Mouse (Mus musculus): Measurements from ENCODE around the gene C1qa. TPM values are rescaled to one million over a fixed set of nuclear protein-coding genes. Genes with fewer than 3 reads are reported as not detected.

Gene C1qa
- polyA plus RNA-seq, 1 experiment from 2014 or later = 44.8 TPM

- Histone ChIP-seq H3K27ac (ENCODE audit: low read depth, low read length) (no peak overlapping the region), H3K9me3 (ENCODE audit: control insufficient read depth) (no peaks in the 10 kb centered on the region), H3K4me2 (replicated peaks; ENCODE audit: low read depth) (no peak overlapping the region), H3K9ac (ENCODE audit: low read depth, low read length) (no peak overlapping the region), H3K4me3 (ENCODE audit: low read depth, low read length) (no peak overlapping the region), H3K36me3 (ENCODE audit: control insufficient read depth, insufficient read depth) (no peaks in the 10 kb centered on the region), H3K4me1 (replicated peaks; ENCODE audit: control insufficient read depth, insufficient read depth, low read length) (no peaks in the 10 kb centered on the region), H3K27me3 (replicated peaks; ENCODE audit: control insufficient read depth, insufficient read depth, low read length) (no peaks in the 10 kb centered on the region)
- ATAC-seq = no peak
- WGBS = 84% methylated on average over 14 of the region's 14 CpGs
- no peak for TF ChIP-seq CTCF (IDR thresholded peaks at IDR 0.05; ENCODE audit: low read depth)
Measured at GRCm38 (mm10) chr4:136875012-136875411, 23.6 kb downstream of the C1qa start.

DNA sequence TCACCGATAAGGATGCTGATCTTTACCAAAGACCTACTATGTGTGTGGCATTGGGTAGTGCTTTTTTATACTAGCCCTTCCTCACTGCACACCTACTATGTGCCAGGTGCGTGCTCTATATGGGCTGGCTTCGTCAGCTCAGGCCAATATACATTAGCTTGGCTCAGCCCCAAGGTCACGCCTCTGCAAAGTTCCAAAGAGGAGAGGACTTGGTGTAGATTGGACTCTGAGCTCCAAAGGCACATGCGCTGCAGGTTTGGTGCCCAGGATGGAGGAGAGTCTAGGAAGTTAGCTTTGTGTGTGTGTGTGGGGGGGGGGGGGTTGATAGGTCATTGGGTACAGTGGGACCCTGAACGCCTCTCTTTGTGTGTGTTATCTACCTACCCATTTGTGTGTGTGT lies 30.2 kb downstream of the C1qa start:
- Histone ChIP-seq H3K4me1 (replicated peaks; ENCODE audit: control insufficient read depth, insufficient read depth, low read length) (no peaks in the 10 kb centered on the region), H3K36me3 (ENCODE audit: control insufficient read depth, insufficient read depth) (no peaks in the 10 kb centered on the region), H3K9me3 (ENCODE audit: control insufficient read depth) (no peaks in the 10 kb centered on the region), H3K4me3 (ENCODE audit: low read depth, low read length) (no peak overlapping the region), H3K4me2 (replicated peaks; ENCODE audit: low read depth) (no peak overlapping the region), H3K27me3 (replicated peaks; ENCODE audit: control insufficient read depth, insufficient read depth, low read length) (no peaks in the 10 kb centered on the region), H3K27ac (ENCODE audit: low read depth, low read length) (no peak overlapping the region), H3K9ac (ENCODE audit: low read depth, low read length) (no peak overlapping the region)
- ATAC-seq = peak; percentile 77
- TF ChIP-seq CTCF (IDR thresholded peaks at IDR 0.05; ENCODE audit: low read depth) = no peak
- WGBS = 36% methylated on average over 6 of the region's 6 CpGs

DNA sequence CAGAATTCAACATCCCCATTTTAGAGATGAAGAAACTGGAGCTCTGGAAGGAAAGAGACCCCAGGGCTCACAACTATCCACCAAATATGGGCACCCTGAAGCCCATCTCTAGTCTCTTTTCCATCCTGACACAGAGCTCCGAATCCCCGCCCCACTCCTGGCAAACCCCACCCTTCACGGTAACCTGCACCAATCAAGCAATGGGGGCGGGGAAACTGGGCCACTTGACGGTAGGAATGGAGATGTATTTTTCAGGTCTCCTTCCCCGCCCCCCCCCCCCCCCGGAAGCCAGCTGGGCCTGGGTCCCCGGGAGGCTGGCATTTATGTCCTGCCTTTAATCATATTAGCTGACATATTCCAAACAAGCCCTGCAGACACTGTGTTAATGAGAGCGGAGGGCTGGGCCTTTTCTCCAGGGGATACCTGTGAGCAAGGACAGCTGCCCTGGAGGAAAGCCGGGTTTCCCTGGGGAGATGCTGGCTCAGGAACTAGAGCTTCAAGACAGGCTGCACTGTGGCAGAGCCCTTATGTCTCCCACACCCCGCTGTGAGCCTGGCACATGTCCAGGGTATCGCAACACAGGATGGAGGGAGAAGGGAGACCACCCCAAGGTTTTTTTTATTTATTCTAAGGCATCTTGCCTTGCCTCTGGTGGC lies 30.8 kb downstream of the C1qa start:
- H3K4me1 ChIP-seq (replicated peaks; ENCODE audit: control insufficient read depth, insufficient read depth, low read length) = no peaks in the 10 kb centered on the region
- 25% methylated on average over 11 of the region's 12 CpGs for WGBS
- no peaks in the 10 kb centered on the region for H3K9me3 ChIP-seq (ENCODE audit: control insufficient read depth)
- H3K9ac ChIP-seq (ENCODE audit: low read depth, low read length) = no peak overlapping the region
- ATAC-seq = no peak
- H3K27me3 ChIP-seq (replicated peaks; ENCODE audit: control insufficient read depth, insufficient read depth, low read length) = no peaks in the 10 kb centered on the region
- H3K4me3 ChIP-seq (ENCODE audit: low read depth, low read length) = no peak overlapping the region
- H3K36me3 ChIP-seq (ENCODE audit: control insufficient read depth, insufficient read depth) = no peaks in the 10 kb centered on the region
- H3K4me2 ChIP-seq (replicated peaks; ENCODE audit: low read depth) = 0 out of 2 replicates have a peak overlapping the region, but pooled peaks have one; percentile 2
- no peak for TF ChIP-seq CTCF (IDR thresholded peaks at IDR 0.05; ENCODE audit: low read depth)
- H3K27ac ChIP-seq (ENCODE audit: low read depth, low read length) = no peak overlapping the region

DNA sequence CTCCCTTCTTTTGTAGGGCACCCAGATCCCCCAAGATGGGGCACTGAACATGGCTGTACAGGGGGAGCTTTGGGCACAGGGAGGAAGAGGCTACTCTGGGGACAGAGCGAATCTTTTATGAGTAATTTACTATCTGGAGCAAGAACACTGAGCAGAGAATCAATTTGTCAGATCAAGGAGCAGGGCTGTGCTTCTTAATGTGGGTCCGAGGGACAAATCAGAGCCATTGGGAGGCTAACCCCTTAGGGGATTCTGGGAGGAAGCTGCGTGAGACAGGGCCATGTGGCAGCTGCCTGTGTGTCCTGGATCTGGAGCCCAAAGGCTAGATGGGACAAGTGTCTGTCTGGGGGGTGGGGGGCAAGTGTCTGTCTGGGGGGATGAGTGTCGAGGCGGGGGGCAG lies 33.1 kb downstream of the C1qa start:
- 79% methylated on average over 5 of the region's 5 CpGs for WGBS
- no peak for TF ChIP-seq CTCF (IDR thresholded peaks at IDR 0.05; ENCODE audit: low read depth)
- ATAC-seq = no peak

DNA sequence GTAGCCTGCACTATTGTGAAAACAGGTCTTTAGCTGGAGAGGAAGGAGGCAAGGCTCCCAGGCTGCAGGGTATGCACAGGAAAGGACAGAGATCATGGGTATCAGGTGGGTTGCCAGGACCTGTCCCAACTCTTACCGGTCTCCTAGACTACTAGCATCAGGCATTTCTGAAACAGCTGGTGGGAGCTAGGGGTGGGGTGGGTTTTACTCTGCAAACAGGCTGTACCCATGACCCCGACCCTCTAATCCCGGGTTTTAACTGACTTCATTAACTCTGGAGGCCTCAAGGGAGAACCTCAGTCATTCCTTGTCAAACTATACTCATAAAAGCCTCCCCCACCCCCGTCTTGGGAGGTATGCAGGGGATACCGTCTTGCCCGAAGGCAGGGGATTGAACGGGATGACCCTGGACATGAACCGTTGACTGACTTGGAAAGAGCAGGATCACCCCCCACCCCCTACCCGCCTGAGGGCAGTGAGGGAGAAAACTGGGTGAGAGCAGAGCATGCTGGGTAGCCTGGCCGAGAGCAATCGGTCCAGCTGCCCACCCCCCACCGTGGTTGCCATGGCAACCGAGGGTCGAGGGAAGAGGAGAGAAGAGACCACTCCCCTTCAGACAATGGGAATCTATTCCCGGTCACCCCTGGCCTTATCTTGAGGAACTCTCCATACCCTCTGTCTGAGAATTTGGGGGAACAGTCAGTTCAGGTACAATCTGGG lies 33.7 kb downstream of the C1qa start:
- peaks cover 4% of the 10 kb centered on the region; the same call in 1 of the 2 replicates for H3K4me1 ChIP-seq (replicated peaks; ENCODE audit: control insufficient read depth, insufficient read depth, low read length)
- no peak for ATAC-seq
- no peak for TF ChIP-seq CTCF (IDR thresholded peaks at IDR 0.05; ENCODE audit: low read depth)
- H3K27ac ChIP-seq (ENCODE audit: low read depth, low read length) = no peak overlapping the region
- no peak overlapping the region for H3K4me2 ChIP-seq (replicated peaks; ENCODE audit: low read depth)
- H3K27me3 ChIP-seq (replicated peaks; ENCODE audit: control insufficient read depth, insufficient read depth, low read length) = no peaks in the 10 kb centered on the region
- no peak overlapping the region for H3K9ac ChIP-seq (ENCODE audit: low read depth, low read length)
- WGBS = 30% methylated on average over 15 of the region's 15 CpGs
- H3K36me3 ChIP-seq (ENCODE audit: control insufficient read depth, insufficient read depth) = no peaks in the 10 kb centered on the region
- no peak overlapping the region for H3K4me3 ChIP-seq (ENCODE audit: low read depth, low read length)
- H3K9me3 ChIP-seq (ENCODE audit: control insufficient read depth) = no peaks in the 10 kb centered on the region

More for the DNA sequence above, 33.1 kb downstream of the C1qa start:
- Histone ChIP-seq H3K4me3 (ENCODE audit: low read depth, low read length) (no peak overlapping the region), H3K4me1 (replicated peaks; ENCODE audit: control insufficient read depth, insufficient read depth, low read length) (peaks cover 4% of the 10 kb centered on the region; the same call in 1 of the 2 replicates), H3K4me2 (replicated peaks; ENCODE audit: low read depth) (no peak overlapping the region), H3K9me3 (ENCODE audit: control insufficient read depth) (no peaks in the 10 kb centered on the region), H3K27ac (ENCODE audit: low read depth, low read length) (no peak overlapping the region), H3K9ac (ENCODE audit: low read depth, low read length) (no peak overlapping the region), H3K36me3 (ENCODE audit: control insufficient read depth, insufficient read depth) (no peaks in the 10 kb centered on the region), H3K27me3 (replicated peaks; ENCODE audit: control insufficient read depth, insufficient read depth, low read length) (no peaks in the 10 kb centered on the region)

DNA sequence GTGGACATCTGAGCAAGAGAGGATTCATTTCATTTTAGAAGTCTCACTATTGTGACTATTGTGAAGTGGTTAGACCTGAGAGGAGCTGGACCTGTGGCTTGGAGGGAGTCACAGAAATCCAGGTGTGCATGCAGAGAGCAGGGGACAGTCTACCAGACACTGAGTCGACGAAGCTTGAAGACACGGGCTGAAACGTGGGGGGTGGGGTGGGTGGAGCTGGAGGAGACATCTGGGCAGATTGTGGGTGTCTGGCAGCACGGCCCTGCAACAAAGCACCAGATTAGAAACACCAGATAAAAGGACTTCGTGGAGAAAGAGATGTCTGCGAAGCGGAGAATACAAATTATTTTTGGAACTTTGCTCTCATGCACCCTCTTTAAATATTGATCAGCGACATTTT lies 35.1 kb downstream of the C1qa start:
- Histone ChIP-seq H3K9ac (ENCODE audit: low read depth, low read length) (no peak overlapping the region), H3K36me3 (ENCODE audit: control insufficient read depth, insufficient read depth) (no peaks in the 10 kb centered on the region), H3K9me3 (ENCODE audit: control insufficient read depth) (no peaks in the 10 kb centered on the region), H3K4me1 (replicated peaks; ENCODE audit: control insufficient read depth, insufficient read depth, low read length) (peaks cover 4% of the 10 kb centered on the region; the same call in 1 of the 2 replicates), H3K27me3 (replicated peaks; ENCODE audit: control insufficient read depth, insufficient read depth, low read length) (no peaks in the 10 kb centered on the region), H3K4me3 (ENCODE audit: low read depth, low read length) (no peak overlapping the region), H3K27ac (ENCODE audit: low read depth, low read length) (no peak overlapping the region), H3K4me2 (replicated peaks; ENCODE audit: low read depth) (no peak overlapping the region)
- 38% methylated on average over 9 of the region's 9 CpGs for WGBS
- no peak for TF ChIP-seq CTCF (IDR thresholded peaks at IDR 0.05; ENCODE audit: low read depth)
- ATAC-seq = no peak
